Mouse (Mus musculus) CH12.LX (cell line): ENCODE data around the gene Plxna1. TPM values are rescaled to one million over a fixed set of nuclear protein-coding genes. Genes with fewer than 3 reads are reported as not detected.

Experiments
- DNase-seq: peaks from one replicate; pipeline ENCODE4 v3.0.0-alpha.2; 2013; ENCODE audit errors: extremely low read depth
- H3K27ac ChIP-seq: 2 replicates; pipeline ENCODE4 v1.5.1; 2012; ENCODE audit warnings: low read depth, mild to moderate bottlenecking, control low read depth, moderate library complexity; ENCODE audit not compliant: insufficient read depth
- H3K27me3 ChIP-seq: replicated peaks from 2 replicates; pipeline ENCODE3; 2012; ENCODE audit warnings: inconsistent platforms
- H3K36me3 ChIP-seq, 2 experiments: replicated peaks in 1 of 2; 2 replicates each; pipeline versions ENCODE3 to v1.6.1; 2012; ENCODE audit warnings: inconsistent platforms in 1 of 2, low read length in 1 of 2, mild to moderate bottlenecking in 1 of 2, mixed read lengths in 1 of 2, moderate library complexity in 1 of 2; ENCODE audit not compliant: control insufficient read depth in 1 of 2, insufficient read depth in 1 of 2
- H3K4me1 ChIP-seq, 2 experiments: 2 replicates each; pipeline ENCODE4 v1.6.1; 2012; ENCODE audit warnings: inconsistent platforms in 1 of 2, moderate library complexity in 1 of 2; ENCODE audit not compliant: insufficient read depth in 2 of 2, control insufficient read depth in 1 of 2
- H3K4me2 ChIP-seq: 2 replicates; pipeline ENCODE4 v1.6.1; 2012; ENCODE audit warnings: low read depth, mild to moderate bottlenecking, control low read depth; ENCODE audit not compliant: poor library complexity, insufficient read depth, severe bottlenecking
- H3K4me3 ChIP-seq, 3 experiments: fragments of 150-350 bp in 1 of 3; sonication (generic) in 1 of 3; replicated peaks in 1 of 3; 2 replicates each; pipeline versions ENCODE3 to v1.5.1; 2011 to 2012; ENCODE audit warnings: low read depth in 2 of 3, low read length in 2 of 3, mild to moderate bottlenecking in 2 of 3, moderate library complexity in 2 of 3, control low read depth in 1 of 3, improper control_type of control experiment in 1 of 3, inconsistent platforms in 1 of 3, mixed read lengths in 1 of 3; ENCODE audit not compliant: poor library complexity in 1 of 3
- H3K79me2 ChIP-seq: replicated peaks from 2 replicates; pipeline ENCODE4 v1.6.1; 2012; ENCODE audit warnings: mild to moderate bottlenecking, moderate library complexity; ENCODE audit not compliant: control insufficient read depth, poor library complexity, insufficient read depth, severe bottlenecking; ENCODE audit errors: extremely low read depth
- H3K9ac ChIP-seq: 2 replicates; pipeline ENCODE4 v1.6.1; 2012; ENCODE audit warnings: low read depth, mild to moderate bottlenecking, control low read depth, moderate library complexity; ENCODE audit not compliant: insufficient read depth
- H3K9me3 ChIP-seq: replicated peaks from 2 replicates; pipeline ENCODE3; 2012; ENCODE audit warnings: low read length, inconsistent platforms, mixed read lengths
- CTCF ChIP-seq, 2 experiments: IDR thresholded peaks in 1 of 2; conservative IDR thresholded peaks in 1 of 2; 2 replicates each; pipeline ENCODE4 v1.5.1; 2011 to 2012; ENCODE audit warnings: low read depth in 2 of 2, low read length in 2 of 2, improper control_type of control experiment in 1 of 2, inconsistent platforms in 1 of 2, mild to moderate bottlenecking in 1 of 2, moderate library complexity in 1 of 2
- E2F4 ChIP-seq: IDR thresholded peaks from 2 replicates; pipeline ENCODE4 v1.6.1; 2011; ENCODE audit warnings: low read depth, low read length, improper control_type of control experiment; ENCODE audit not compliant: insufficient replicate concordance
- HCFC1 ChIP-seq: IDR thresholded peaks from 2 replicates; pipeline ENCODE4 v1.6.1; 2012; ENCODE audit warnings: low read depth, mild to moderate bottlenecking, inconsistent platforms, low read length, improper control_type of control experiment
- JUN ChIP-seq: IDR thresholded peaks from 2 replicates; pipeline ENCODE4 v1.6.1; 2011; ENCODE audit warnings: low read depth, mild to moderate bottlenecking, low read length, improper control_type of control experiment, moderate library complexity; ENCODE audit not compliant: insufficient read depth
- MAX ChIP-seq: IDR thresholded peaks from 2 replicates; pipeline ENCODE4 v1.6.1; 2011; ENCODE audit warnings: low read length, improper control_type of control experiment
- MAZ ChIP-seq: IDR thresholded peaks from 2 replicates; pipeline ENCODE4 v1.6.1; 2012; ENCODE audit warnings: low read depth, mild to moderate bottlenecking, inconsistent platforms, low read length, improper control_type of control experiment, moderate library complexity
- MEF2A ChIP-seq: IDR thresholded peaks from 2 replicates; pipeline ENCODE4 v1.6.1; 2014; ENCODE audit warnings: low read depth, mild to moderate bottlenecking, inconsistent platforms, low read length, improper control_type of control experiment, borderline replicate concordance
- MXI1 ChIP-seq: IDR thresholded peaks from 2 replicates; pipeline ENCODE4 v1.6.1; 2011; ENCODE audit warnings: mild to moderate bottlenecking, low read depth, low read length, improper control_type of control experiment
- MYC ChIP-seq: IDR thresholded peaks from 2 replicates; pipeline ENCODE4 v1.6.1; 2011; ENCODE audit warnings: low read depth, mild to moderate bottlenecking, improper control_type of control experiment, low read length
- NELFE ChIP-seq: IDR thresholded peaks from 2 replicates; pipeline ENCODE4 v1.6.1; 2011; ENCODE audit warnings: low read depth, low read length, improper control_type of control experiment
- PAX5 ChIP-seq: IDR thresholded peaks from 2 replicates; pipeline ENCODE4 v1.6.1; 2012; ENCODE audit warnings: low read length, inconsistent platforms, mixed read lengths
- POLR2A ChIP-seq: IDR thresholded peaks from 2 replicates; pipeline ENCODE4 v1.6.1; 2011; ENCODE audit warnings: low read depth, mild to moderate bottlenecking, improper control_type of control experiment, low read length
- RAD21 ChIP-seq: IDR thresholded peaks from 2 replicates; pipeline ENCODE4 v1.6.1; 2011; ENCODE audit warnings: low read depth, mild to moderate bottlenecking, low read length, improper control_type of control experiment, moderate library complexity
- RCOR1 ChIP-seq: conservative IDR thresholded peaks from 2 replicates; pipeline ENCODE4 v1.6.1; 2012; ENCODE audit warnings: low read depth, mild to moderate bottlenecking, inconsistent platforms, low read length, improper control_type of control experiment
- SIN3A ChIP-seq: IDR thresholded peaks from 2 replicates; pipeline ENCODE4 v1.6.1; 2012; ENCODE audit warnings: low read length, improper control_type of control experiment, inconsistent platforms
- SMC3 ChIP-seq: IDR thresholded peaks from 2 replicates; pipeline ENCODE4 v1.6.1; 2011; ENCODE audit warnings: low read depth, low read length, improper control_type of control experiment
- TBP ChIP-seq: conservative IDR thresholded peaks from 2 replicates; pipeline ENCODE4 v1.6.1; 2011; ENCODE audit warnings: low read depth, low read length, improper control_type of control experiment
- TCF12 ChIP-seq: IDR thresholded peaks from 2 replicates; pipeline ENCODE4 v1.6.1; 2014; ENCODE audit warnings: low read depth, mild to moderate bottlenecking, inconsistent platforms, low read length, improper control_type of control experiment
- USF2 ChIP-seq: conservative IDR thresholded peaks from 2 replicates; pipeline ENCODE4 v1.6.1; 2011; ENCODE audit warnings: low read depth, low read length, improper control_type of control experiment
- ZC3H11A ChIP-seq: IDR thresholded peaks from 2 replicates; pipeline ENCODE4 v1.6.1; 2012; ENCODE audit warnings: low read depth, mild to moderate bottlenecking, inconsistent platforms, low read length, improper control_type of control experiment
- ZMIZ1 ChIP-seq: IDR thresholded peaks from 2 replicates; pipeline ENCODE4 v1.6.1; 2012; ENCODE audit warnings: low read depth, mild to moderate bottlenecking, inconsistent platforms, low read length, improper control_type of control experiment
- dilution Hi-C: fragments of 300-500 bp; cut with MboI; formaldehyde crosslinking; loops from 2 replicates; pipeline ENCODE4 v1.14.3; 2020; ENCODE audit warnings: low sequenced_read_pairs; ENCODE audit not compliant: extremely low pct_unique_long_range_greater_than_20kb, extremely low pct_ligation_motif_present
- in situ Hi-C: fragments of 300-500 bp; cut with MboI; formaldehyde crosslinking; loops from 3 replicates; pipeline ENCODE4 v1.14.3; 2019; ENCODE audit warnings: low sequenced_read_pairs, low pct_ligation_motif_present, low pct_unique_long_range_greater_than_20kb, mixed read lengths
- polyA plus RNA-seq: library from polyadenylated mRNA; unstranded; fragments of >175 nt; gene quantifications from 2 replicates; pipeline ENCODE4 v1.2.1, GENCODE M21; 2012; ENCODE audit warnings: low read depth; ENCODE audit not compliant: insufficient read length
- total RNA-seq, 2 experiments: library from RNA; depleted of rRNA; stranded (reverse); fragments of 300-350 nt in 1 of 2; fragments of >200 nt in 1 of 2; gene quantifications; 2 replicates each; pipeline ENCODE4 v1.2.3; 2012 to 2014

The Plxna1 gene
- total and polyA plus RNA-seq, 3 experiments: 8.9 to 29.5 (median 18.5) TPM

DNA sequence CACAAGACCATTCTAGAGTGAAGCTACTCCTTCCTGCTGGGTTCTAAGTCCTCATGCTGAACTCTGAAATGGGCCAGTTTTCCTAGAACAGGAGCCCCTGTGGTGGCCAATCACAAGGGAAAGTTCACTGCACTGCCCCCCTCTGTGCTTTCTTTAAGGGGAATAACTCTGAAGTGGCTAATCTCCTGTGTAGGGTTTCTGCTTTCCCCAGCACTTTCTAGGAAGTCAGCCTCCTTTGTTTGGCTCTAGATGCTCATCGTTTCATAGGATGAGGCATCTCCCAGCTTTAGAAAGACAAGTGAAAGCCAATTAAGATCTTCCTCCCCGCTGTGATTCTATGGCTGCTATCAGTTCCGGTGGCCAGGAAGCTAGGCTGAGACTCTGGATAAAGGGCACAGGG lies 18.3 kb upstream of the Plxna1 start:
- Histone ChIP-seq H3K79me2 (no peaks in the 10 kb centered on the region), H3K27me3 (no peaks in the 10 kb centered on the region), H3K4me2 (no peak overlapping the region), H3K4me1 (peaks cover 0 to 10% of the 10 kb centered on the region in 2 experiments; a peak in 2 of 4 replicates), H3K36me3 (peaks cover 0 to 21% of the 10 kb centered on the region in 2 experiments), H3K27ac (no peak overlapping the region), H3K9me3 (no peaks in the 10 kb centered on the region), H3K9ac (no peak overlapping the region), H3K4me3 (no peak overlapping the region)
- in situ Hi-C loops (no loop called here), dilution Hi-C loops (no loop called here)
- no peak for DNase-seq
- no peak for TF ChIP-seq E2F4

DNA sequence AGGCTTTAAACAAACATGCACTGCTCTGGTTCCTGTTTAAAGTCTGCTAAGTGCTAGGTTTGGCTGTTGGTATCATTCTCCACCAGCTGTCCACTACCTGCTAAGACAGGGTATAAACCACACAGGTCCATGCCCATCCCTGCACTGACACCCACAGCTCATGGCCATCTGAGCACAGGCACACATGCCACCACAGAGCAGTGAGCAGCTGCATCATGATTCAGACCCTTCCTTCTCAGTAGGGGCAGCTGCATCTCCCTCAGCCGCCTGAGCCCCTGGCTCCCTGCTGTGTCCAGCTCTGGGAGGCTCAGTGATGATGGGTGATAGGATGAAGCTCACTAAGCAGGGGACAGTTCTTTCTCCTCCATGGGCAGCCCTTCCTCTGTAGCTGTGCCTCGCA lies 15.8 kb upstream of the Plxna1 start:
- dilution Hi-C loops: no loop called here
- Histone ChIP-seq H3K79me2 (no peaks in the 10 kb centered on the region), H3K9ac (no peak overlapping the region), H3K9me3 (no peaks in the 10 kb centered on the region), H3K4me2 (no peak overlapping the region), H3K27ac (no peak overlapping the region), H3K36me3 (peaks cover 0 to 15% of the 10 kb centered on the region in 2 experiments), H3K4me3 (no peak overlapping the region), H3K4me1 (peaks cover 0 to 10% of the 10 kb centered on the region in 2 experiments; a peak in 2 of 4 replicates), H3K27me3 (no peaks in the 10 kb centered on the region)
- no peak for DNase-seq
- in situ Hi-C loops: no loop called here
- TF ChIP-seq PAX5 (no peak), MAX (no peak), NELFE (no peak), SMC3 (no peak), TCF12 (no peak), ZC3H11A (no peak), JUN (no peak), TBP (no peak), ZMIZ1 (no peak), USF2 (no peak), MYC (no peak), RAD21 (no peak)

DNA sequence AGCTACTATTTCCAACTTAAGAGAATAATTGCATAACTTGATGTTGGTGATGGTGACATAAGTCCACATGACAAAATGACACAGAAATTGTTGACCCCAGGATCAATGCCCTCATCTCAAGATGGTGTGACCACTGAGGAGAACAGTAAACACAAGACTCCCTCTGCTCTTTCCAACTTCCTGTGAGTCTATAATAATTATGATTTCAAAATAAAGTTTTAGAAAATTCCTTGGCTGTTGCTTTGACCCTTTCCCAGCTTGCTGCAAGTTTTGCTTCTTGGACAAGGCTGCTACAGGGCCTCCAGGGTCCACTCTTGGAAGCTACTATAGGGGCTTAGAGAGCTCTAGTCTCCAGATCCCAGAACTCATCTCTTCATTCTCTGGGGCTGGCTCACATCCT lies 6.4 kb upstream of the Plxna1 start:
- H3K4me2 ChIP-seq: no peak overlapping the region
- H3K36me3 ChIP-seq: no peaks in the 10 kb centered on the region
- no peak overlapping the region for H3K4me3 ChIP-seq
- H3K79me2 ChIP-seq: no peaks in the 10 kb centered on the region
- in situ Hi-C loops: no loop called here
- H3K4me1 ChIP-seq: peaks cover 3 to 9% of the 10 kb centered on the region in 2 experiments; a peak in 3 of 4 replicates
- no peak overlapping the region for H3K9ac ChIP-seq
- H3K27ac ChIP-seq: no peak overlapping the region
- H3K9me3 ChIP-seq: no peaks in the 10 kb centered on the region
- no peak for TF ChIP-seq CTCF (conservative IDR thresholded peaks at IDR 0.05 in 1 of 2, IDR thresholded peaks at IDR 0.05 in 1 of 2; ENCODE audit: low read depth in 2 of 2, low read length in 2 of 2)
- TF ChIP-seq NELFE: no peak
- no peak for TF ChIP-seq MXI1
- no peak for TF ChIP-seq MAZ
- no peak for TF ChIP-seq SIN3A
- no peak for TF ChIP-seq HCFC1
- TF ChIP-seq PAX5: no peak
- no peak for TF ChIP-seq RCOR1
- no peak for TF ChIP-seq POLR2A
- no peak for TF ChIP-seq MEF2A
- DNase-seq: no peak
- H3K27me3 ChIP-seq: no peaks in the 10 kb centered on the region
- dilution Hi-C loops: no loop called here
